Mouse (Mus musculus) 3134 (cell line): ENCODE measurements around the gene Gm960.

Experiments used
- DNase-seq: peaks from one replicate; pipeline ENCODE4 v3.0.0-alpha.2; 2011; ENCODE audit warnings: low spot score; ENCODE audit not compliant: insufficient read length; ENCODE audit errors: extremely low read depth

Gene Gm960

GRCm38 (mm10) chr19:4712156-4712780 is 13.8 kb upstream of the Gm960 start:
- DNase-seq = no peak

GRCm38 (mm10) chr19:4711601-4712155 is 13.2 kb upstream of the Gm960 start:
- no peak for DNase-seq

- DNase-seq = no peak
Observed at GRCm38 (mm10) chr19:4711098-4711600, 12.7 kb upstream of the Gm960 start, which contains the start of gene Sptbn2. TSS of gene Sptbn2 (plus strand) at chr19:4711167.

GRCm38 (mm10) chr19:4708765-4709164 is 10.3 kb upstream of the Gm960 start:
- no peak for DNase-seq

- no peak for DNase-seq
Observed at GRCm38 (mm10) chr19:4701221-4701620, 2.8 kb upstream of the Gm960 start.

GRCm38 (mm10) chr19:4700656-4701055 is 2.2 kb upstream of the Gm960 start:
- no peak for DNase-seq

- no peak for DNase-seq
Observed at GRCm38 (mm10) chr19:4699821-4700220, 1.4 kb upstream of the Gm960 start.

GRCm38 (mm10) chr19:4698856-4699255 is 388 bp upstream of the Gm960 start:
- DNase-seq = no peak

- no peak for DNase-seq
Observed at GRCm38 (mm10) chr19:4697721-4698120, 747 bp downstream of the Gm960 start.

- DNase-seq = no peak
Observed at GRCm38 (mm10) chr19:4697121-4697520, 1.3 kb downstream of the Gm960 start.

GRCm38 (mm10) chr19:4694346-4694745 is 4.1 kb downstream of the Gm960 start:
- DNase-seq = no peak

- no peak for DNase-seq
Observed at GRCm38 (mm10) chr19:4672401-4672800, 26.1 kb downstream of the Gm960 start.

- no peak for DNase-seq
Observed at GRCm38 (mm10) chr19:4670776-4671175, 27.7 kb downstream of the Gm960 start.

GRCm38 (mm10) chr19:4666815-4667214 is 31.7 kb downstream of the Gm960 start:
- no peak for DNase-seq

GRCm38 (mm10) chr19:4658156-4658555 is 40.3 kb downstream of the Gm960 start:
- no peak for DNase-seq

- DNase-seq = no peak
Observed at GRCm38 (mm10) chr19:4646917-4647492, 51.5 kb downstream of the Gm960 start.

- no peak for DNase-seq
Observed at GRCm38 (mm10) chr19:4644271-4644670, 54.2 kb downstream of the Gm960 start.

- DNase-seq = no peak
Observed at GRCm38 (mm10) chr19:4635986-4636385, 62.5 kb downstream of the Gm960 start.

- DNase-seq = no peak
Observed at GRCm38 (mm10) chr19:4628819-4629218, 69.6 kb downstream of the Gm960 start.

GRCm38 (mm10) chr19:4625829-4626535 is 72.5 kb downstream of the Gm960 start:
- DNase-seq = no peak

- DNase-seq = peak; percentile 88
Observed at GRCm38 (mm10) chr19:4625179-4625828, 73.2 kb downstream of the Gm960 start, which contains the start of gene Rce1. TSS of gene Rce1 (minus strand) at chr19:4625641.
